Mouse (Mus musculus) CH12.LX (cell line): ENCODE results near the gene Pfn1. TPM values are rescaled to one million over a fixed set of nuclear protein-coding genes. Genes with fewer than 3 reads are reported as not detected.

Experiments used
- DNase-seq: peaks from one replicate; pipeline ENCODE4 v3.0.0-alpha.2; 2013; ENCODE audit errors: extremely low read depth
- H3K27ac ChIP-seq: 2 replicates; pipeline ENCODE4 v1.5.1; 2012; ENCODE audit warnings: low read depth, mild to moderate bottlenecking, control low read depth, moderate library complexity; ENCODE audit not compliant: insufficient read depth
- H3K27me3 ChIP-seq: replicated peaks from 2 replicates; pipeline ENCODE3; 2012; ENCODE audit warnings: inconsistent platforms
- H3K36me3 ChIP-seq, 2 experiments: replicated peaks in 1 of 2; 2 replicates each; pipeline versions ENCODE3 to v1.6.1; 2012; ENCODE audit warnings: inconsistent platforms in 1 of 2, low read length in 1 of 2, mild to moderate bottlenecking in 1 of 2, mixed read lengths in 1 of 2, moderate library complexity in 1 of 2; ENCODE audit not compliant: control insufficient read depth in 1 of 2, insufficient read depth in 1 of 2
- H3K4me1 ChIP-seq, 2 experiments: 2 replicates each; pipeline ENCODE4 v1.6.1; 2012; ENCODE audit warnings: inconsistent platforms in 1 of 2, moderate library complexity in 1 of 2; ENCODE audit not compliant: insufficient read depth in 2 of 2, control insufficient read depth in 1 of 2
- H3K4me2 ChIP-seq: 2 replicates; pipeline ENCODE4 v1.6.1; 2012; ENCODE audit warnings: low read depth, mild to moderate bottlenecking, control low read depth; ENCODE audit not compliant: poor library complexity, insufficient read depth, severe bottlenecking
- H3K4me3 ChIP-seq, 3 experiments: fragments of 150-350 bp in 1 of 3; sonication (generic) in 1 of 3; replicated peaks in 1 of 3; 2 replicates each; pipeline versions ENCODE3 to v1.5.1; 2011 to 2012; ENCODE audit warnings: low read depth in 2 of 3, low read length in 2 of 3, mild to moderate bottlenecking in 2 of 3, moderate library complexity in 2 of 3, control low read depth in 1 of 3, improper control_type of control experiment in 1 of 3, inconsistent platforms in 1 of 3, mixed read lengths in 1 of 3; ENCODE audit not compliant: poor library complexity in 1 of 3
- H3K79me2 ChIP-seq: replicated peaks from 2 replicates; pipeline ENCODE4 v1.6.1; 2012; ENCODE audit warnings: mild to moderate bottlenecking, moderate library complexity; ENCODE audit not compliant: control insufficient read depth, poor library complexity, insufficient read depth, severe bottlenecking; ENCODE audit errors: extremely low read depth
- H3K9ac ChIP-seq: 2 replicates; pipeline ENCODE4 v1.6.1; 2012; ENCODE audit warnings: low read depth, mild to moderate bottlenecking, control low read depth, moderate library complexity; ENCODE audit not compliant: insufficient read depth
- H3K9me3 ChIP-seq: replicated peaks from 2 replicates; pipeline ENCODE3; 2012; ENCODE audit warnings: low read length, inconsistent platforms, mixed read lengths
- BHLHE40 ChIP-seq: IDR thresholded peaks from 2 replicates; pipeline ENCODE4 v1.6.1; 2011; ENCODE audit warnings: mild to moderate bottlenecking, low read depth, low read length, improper control_type of control experiment
- CHD1 ChIP-seq: IDR thresholded peaks from 2 replicates; pipeline ENCODE4 v1.6.1; 2012; ENCODE audit warnings: low read depth, low read length, improper control_type of control experiment, inconsistent platforms
- CHD2 ChIP-seq: IDR thresholded peaks from 2 replicates; pipeline ENCODE4 v1.6.1; 2011; ENCODE audit warnings: low read length, improper control_type of control experiment
- CTCF ChIP-seq, 2 experiments: IDR thresholded peaks in 1 of 2; conservative IDR thresholded peaks in 1 of 2; 2 replicates each; pipeline ENCODE4 v1.5.1; 2011 to 2012; ENCODE audit warnings: low read depth in 2 of 2, low read length in 2 of 2, improper control_type of control experiment in 1 of 2, inconsistent platforms in 1 of 2, mild to moderate bottlenecking in 1 of 2, moderate library complexity in 1 of 2
- E2F4 ChIP-seq: IDR thresholded peaks from 2 replicates; pipeline ENCODE4 v1.6.1; 2011; ENCODE audit warnings: low read depth, low read length, improper control_type of control experiment; ENCODE audit not compliant: insufficient replicate concordance
- ELF1 ChIP-seq: IDR thresholded peaks from 2 replicates; pipeline ENCODE4 v1.6.1; 2014; ENCODE audit warnings: low read depth, mild to moderate bottlenecking, inconsistent platforms, low read length, improper control_type of control experiment
- ETS1 ChIP-seq: conservative IDR thresholded peaks from 2 replicates; pipeline ENCODE4 v1.6.1; 2012; ENCODE audit warnings: low read depth, mild to moderate bottlenecking, inconsistent platforms, low read length, improper control_type of control experiment, moderate library complexity
- HCFC1 ChIP-seq: IDR thresholded peaks from 2 replicates; pipeline ENCODE4 v1.6.1; 2012; ENCODE audit warnings: low read depth, mild to moderate bottlenecking, inconsistent platforms, low read length, improper control_type of control experiment
- JUND ChIP-seq: conservative IDR thresholded peaks from 2 replicates; pipeline ENCODE4 v1.6.1; 2011; ENCODE audit warnings: low read depth, low read length, improper control_type of control experiment
- KAT2A ChIP-seq: IDR thresholded peaks from 2 replicates; pipeline ENCODE4 v1.6.1; 2012; ENCODE audit warnings: low read length, improper control_type of control experiment, inconsistent platforms; ENCODE audit not compliant: insufficient replicate concordance
- MAFK ChIP-seq: IDR thresholded peaks from 2 replicates; pipeline ENCODE4 v1.6.1; 2011; ENCODE audit warnings: low read length, improper control_type of control experiment; ENCODE audit not compliant: insufficient replicate concordance
- MAX ChIP-seq: IDR thresholded peaks from 2 replicates; pipeline ENCODE4 v1.6.1; 2011; ENCODE audit warnings: low read length, improper control_type of control experiment
- MAZ ChIP-seq: IDR thresholded peaks from 2 replicates; pipeline ENCODE4 v1.6.1; 2012; ENCODE audit warnings: low read depth, mild to moderate bottlenecking, inconsistent platforms, low read length, improper control_type of control experiment, moderate library complexity
- MEF2A ChIP-seq: IDR thresholded peaks from 2 replicates; pipeline ENCODE4 v1.6.1; 2014; ENCODE audit warnings: low read depth, mild to moderate bottlenecking, inconsistent platforms, low read length, improper control_type of control experiment, borderline replicate concordance
- MXI1 ChIP-seq: IDR thresholded peaks from 2 replicates; pipeline ENCODE4 v1.6.1; 2011; ENCODE audit warnings: mild to moderate bottlenecking, low read depth, low read length, improper control_type of control experiment
- MYC ChIP-seq: IDR thresholded peaks from 2 replicates; pipeline ENCODE4 v1.6.1; 2011; ENCODE audit warnings: low read depth, mild to moderate bottlenecking, improper control_type of control experiment, low read length
- NELFE ChIP-seq: IDR thresholded peaks from 2 replicates; pipeline ENCODE4 v1.6.1; 2011; ENCODE audit warnings: low read depth, low read length, improper control_type of control experiment
- NRF1 ChIP-seq: IDR thresholded peaks from 2 replicates; pipeline ENCODE4 v1.6.1; 2014; ENCODE audit warnings: low read depth, mild to moderate bottlenecking, inconsistent platforms, low read length, improper control_type of control experiment, moderate library complexity
- PAX5 ChIP-seq: IDR thresholded peaks from 2 replicates; pipeline ENCODE4 v1.6.1; 2012; ENCODE audit warnings: low read length, inconsistent platforms, mixed read lengths
- POLR2A ChIP-seq: IDR thresholded peaks from 2 replicates; pipeline ENCODE4 v1.6.1; 2011; ENCODE audit warnings: low read depth, mild to moderate bottlenecking, improper control_type of control experiment, low read length
- POLR2AphosphoS2 ChIP-seq: IDR thresholded peaks from 2 replicates; pipeline ENCODE4 v1.6.1; 2011; ENCODE audit warnings: low read depth, low read length, improper control_type of control experiment
- RAD21 ChIP-seq: IDR thresholded peaks from 2 replicates; pipeline ENCODE4 v1.6.1; 2011; ENCODE audit warnings: low read depth, mild to moderate bottlenecking, low read length, improper control_type of control experiment, moderate library complexity
- RCOR1 ChIP-seq: conservative IDR thresholded peaks from 2 replicates; pipeline ENCODE4 v1.6.1; 2012; ENCODE audit warnings: low read depth, mild to moderate bottlenecking, inconsistent platforms, low read length, improper control_type of control experiment
- SMC3 ChIP-seq: IDR thresholded peaks from 2 replicates; pipeline ENCODE4 v1.6.1; 2011; ENCODE audit warnings: low read depth, low read length, improper control_type of control experiment
- TBP ChIP-seq: conservative IDR thresholded peaks from 2 replicates; pipeline ENCODE4 v1.6.1; 2011; ENCODE audit warnings: low read depth, low read length, improper control_type of control experiment
- TCF12 ChIP-seq: IDR thresholded peaks from 2 replicates; pipeline ENCODE4 v1.6.1; 2014; ENCODE audit warnings: low read depth, mild to moderate bottlenecking, inconsistent platforms, low read length, improper control_type of control experiment
- UBTF ChIP-seq: IDR thresholded peaks from 2 replicates; pipeline ENCODE4 v1.6.1; 2012; ENCODE audit warnings: low read depth, mild to moderate bottlenecking, inconsistent platforms, low read length, improper control_type of control experiment, moderate library complexity
- USF1 ChIP-seq: IDR thresholded peaks from 2 replicates; pipeline ENCODE4 v1.6.1; 2014; ENCODE audit warnings: low read depth, mild to moderate bottlenecking, inconsistent platforms, low read length, improper control_type of control experiment
- USF2 ChIP-seq: conservative IDR thresholded peaks from 2 replicates; pipeline ENCODE4 v1.6.1; 2011; ENCODE audit warnings: low read depth, low read length, improper control_type of control experiment
- ZC3H11A ChIP-seq: IDR thresholded peaks from 2 replicates; pipeline ENCODE4 v1.6.1; 2012; ENCODE audit warnings: low read depth, mild to moderate bottlenecking, inconsistent platforms, low read length, improper control_type of control experiment
- ZKSCAN1 ChIP-seq: IDR thresholded peaks from 2 replicates; pipeline ENCODE4 v1.6.1; 2012; ENCODE audit warnings: low read depth, inconsistent platforms, low read length, improper control_type of control experiment, borderline replicate concordance
- ZMIZ1 ChIP-seq: IDR thresholded peaks from 2 replicates; pipeline ENCODE4 v1.6.1; 2012; ENCODE audit warnings: low read depth, mild to moderate bottlenecking, inconsistent platforms, low read length, improper control_type of control experiment
- dilution Hi-C: fragments of 300-500 bp; cut with MboI; formaldehyde crosslinking; loops from 2 replicates; pipeline ENCODE4 v1.14.3; 2020; ENCODE audit warnings: low sequenced_read_pairs; ENCODE audit not compliant: extremely low pct_unique_long_range_greater_than_20kb, extremely low pct_ligation_motif_present
- in situ Hi-C: fragments of 300-500 bp; cut with MboI; formaldehyde crosslinking; loops from 3 replicates; pipeline ENCODE4 v1.14.3; 2019; ENCODE audit warnings: low sequenced_read_pairs, low pct_ligation_motif_present, low pct_unique_long_range_greater_than_20kb, mixed read lengths
- polyA plus RNA-seq: library from polyadenylated mRNA; unstranded; fragments of >175 nt; gene quantifications from 2 replicates; pipeline ENCODE4 v1.2.1, GENCODE M21; 2012; ENCODE audit warnings: low read depth; ENCODE audit not compliant: insufficient read length
- total RNA-seq, 2 experiments: library from RNA; depleted of rRNA; stranded (reverse); fragments of 300-350 nt in 1 of 2; fragments of >200 nt in 1 of 2; gene quantifications; 2 replicates each; pipeline ENCODE4 v1.2.3; 2012 to 2014

The Pfn1 gene
- total and polyA plus RNA-seq, 3 experiments, result 844 to 2,624 (median 1,045) TPM

GRCm38 (mm10) chr11:70669582-70670345 is 15.3 kb upstream of the Pfn1 start (continued):
- TF ChIP-seq ZC3H11A, result no peak

- DNase-seq, result peak; percentile 100
- H3K79me2 ChIP-seq, result peaks cover 22% of the 10 kb centered on the region
- H3K27me3 ChIP-seq, result no peaks in the 10 kb centered on the region
- dilution Hi-C loops, result no loop called here
- peak within 1 kb of the TSS; percentile 69 to 92 (median 73) for H3K4me3 ChIP-seq
- TF ChIP-seq MAX (peak; percentile 71), JUND (no peak), USF2 (no peak), ZKSCAN1 (no peak), ETS1 (0 out of 2 replicates have a peak, but pooled peaks have one; percentile 40), MEF2A (peak; percentile 63; the same call in 1 of the 2 replicates), MAZ (peak; percentile 21; the same call in 1 of the 2 replicates), NRF1 (peak; percentile 48), ZMIZ1 (peak; percentile 61), POLR2A (peak; percentile 83), CHD2 (peak; percentile 98), RAD21 (no peak; the same call in 1 of the 2 replicates), TBP (peak; percentile 90), E2F4 (peak; percentile 84; the same call in 1 of the 2 replicates), UBTF (no peak), CHD1 (peak; percentile 27; the same call in 1 of the 2 replicates), HCFC1 (peak; percentile 68; the same call in 1 of the 2 replicates), ELF1 (peak; percentile 77), TCF12 (peak; percentile 75), NELFE (peak; percentile 67; the same call in 1 of the 2 replicates), MXI1 (peak; percentile 83; the same call in 1 of the 2 replicates), MYC (peak; percentile 86), CTCF (conservative IDR thresholded peaks at IDR 0.05 in 1 of 2, IDR thresholded peaks at IDR 0.05 in 1 of 2; ENCODE audit: low read depth in 2 of 2, low read length in 2 of 2) (no peak), PAX5 (no peak), SMC3 (no peak), BHLHE40 (no peak), MAFK (no peak), KAT2A (0 out of 2 replicates have a peak, but pooled peaks have one; percentile 74), POLR2AphosphoS2 (peak; percentile 20; the same call in 1 of the 2 replicates), USF1 (no peak), ZC3H11A (no peak), RCOR1 (no peak)
- H3K36me3 ChIP-seq, result peaks cover 40 to 66% of the 10 kb centered on the region in 2 experiments
- in situ Hi-C loops, result no loop called here
- peak within 1 kb of the TSS; percentile 87 for H3K9ac ChIP-seq
- peaks cover 10 to 37% of the 10 kb centered on the region in 2 experiments for H3K4me1 ChIP-seq
- H3K9me3 ChIP-seq, result no peaks in the 10 kb centered on the region
- peak within 1 kb of the TSS; percentile 79 for H3K4me2 ChIP-seq
- peak within 1 kb of the TSS; percentile 76 for H3K27ac ChIP-seq
These were observed 14.5 kb upstream of the Pfn1 start, which contains the start of gene Spag7 for GRCm38 (mm10) chr11:70668771-70669505. TSS of gene Spag7 (minus strand) at chr11:70669416.
